8 mouse cellular contexts compared by ENCODE assay signal in genomic region chr9:44511935-44512716, GRCm38 (mm10). TPM values are rescaled to one million over a fixed set of nuclear protein-coding genes. Genes with fewer than 3 reads are reported as not detected.
A peak's percentile ranks its signal among the peaks of the same experiment; 100 is the strongest.
DNase-seq lines count a peak whose midpoint lies in the region; ATAC-seq and TF ChIP-seq lines count a peak whose summit lies in the region.

No protein-coding gene starts in this region.

- no peak for ATAC-seq in cerebellum, adult (ENCODE audit: insufficient number of reproducible peaks, low FRiP score, low TSS enrichment)
- no peak for ATAC-seq in limb, embryonic 13.5 days (ENCODE audit: low FRiP score, low read depth)

- no peak overlapping the region for H3K9ac ChIP-seq in limb, embryonic 13.5 days

- no peaks in the 10 kb centered on the region for H3K9me3 ChIP-seq in limb, embryonic 13.5 days
- H3K9me3 ChIP-seq in limb, embryonic 10.5 days (replicated peaks), result no peaks in the 10 kb centered on the region

- DNase-seq in cerebellum, adult 9-10 months, result peak; percentile 45
- no peak for DNase-seq in limb, embryonic 10.5 days (ENCODE audit: low spot score)
- DNase-seq in cerebellum, postnatal 14 days, result peak; percentile 35 to 44
- DNase-seq in lung, postnatal 4 days, result peak; percentile 49 to 51
- no peak for DNase-seq in right cerebral cortex, postnatal 25 days
- no peak for DNase-seq in left cerebral cortex, adult 2 months (ENCODE audit: extremely low spot score in 1 of 2, low spot score in 2 of 2)

- TF ChIP-seq CTCF in left cerebral cortex, adult 2 months (IDR thresholded peaks at IDR 0.05), result no peak

- H3K4me1 ChIP-seq in limb, embryonic 13.5 days, result peaks cover 52% of the 10 kb centered on the region
- H3K4me1 ChIP-seq in limb, embryonic 10.5 days, result peaks cover 43% of the 10 kb centered on the region

- no peak overlapping the region for H3K4me3 ChIP-seq in limb, embryonic 13.5 days
- no peak overlapping the region for H3K4me3 ChIP-seq in limb, embryonic 10.5 days
- no peak overlapping the region for H3K4me3 ChIP-seq in left cerebral cortex, adult 2 months

- 0 out of 2 replicates have a peak, but pooled peaks cover 3% of the 10 kb centered on the region for H3K27me3 ChIP-seq in limb, embryonic 13.5 days
- H3K27me3 ChIP-seq in limb, embryonic 10.5 days (ENCODE audit: low read depth, poor library complexity, severe bottlenecking), result peaks cover 19% of the 10 kb centered on the region

- H3K4me2 ChIP-seq in limb, embryonic 13.5 days (replicated peaks), result no peak overlapping the region

- WGBS in limb, embryonic 13.5 days, result 66% methylated on average over 9 of the region's 9 CpGs
- WGBS in limb, embryonic 10.5 days, result 82% methylated on average over 9 of the region's 9 CpGs

- peak overlapping the region; percentile 74; the same call in 1 of the 2 replicates for H3K27ac ChIP-seq in limb, embryonic 13.5 days
- no peak overlapping the region for H3K27ac ChIP-seq in limb, embryonic 10.5 days
- no peak overlapping the region for H3K27ac ChIP-seq in left cerebral cortex, adult 2 months

- intact Hi-C loops in left cerebral cortex, adult 2 months (cut with DNase I), result loop anchor here (2.0 kb wide), 1 partner anchor 93 kb away; the partner anchor contains the start of gene Ddx6

- peaks cover 25% of the 10 kb centered on the region for H3K36me3 ChIP-seq in limb, embryonic 13.5 days
- peaks cover 26% of the 10 kb centered on the region for H3K36me3 ChIP-seq in limb, embryonic 10.5 days

RNA-seq across cellular contexts. Expression of gene Bcl9l, which starts 29.5 kb away (rescaled TPM):
- polyA plus RNA-seq in limb, embryonic 13.5 days (2015; fragmentation: Nextera tagmentation; extraction: Ambion mirVana), result 14.5 and 15.0 TPM in 2 replicates
- 9.0 and 12.1 TPM in 2 replicates for polyA plus RNA-seq in limb, embryonic 10.5 days (2016; fragmentation: Nextera tagmentation; extraction: Ambion mirVana)
- 10 to 100 TPM; 58.6 to 63.4 TPM for total RNA-seq in left cerebral cortex, adult 2 months (2021)

RNA-seq across cellular contexts. Expression of gene Cxcr5, which starts 49.6 kb away (rescaled TPM):
- polyA plus RNA-seq in limb, embryonic 13.5 days (2015; fragmentation: Nextera tagmentation; extraction: Ambion mirVana), result 0.09 TPM in 1 of 2 replicates, not detected in the other
- polyA plus RNA-seq in limb, embryonic 10.5 days (2016; fragmentation: Nextera tagmentation; extraction: Ambion mirVana), result not detected in 2 replicates
- not detected for total RNA-seq in left cerebral cortex, adult 2 months (2021)

RNA-seq across cellular contexts. Expression of gene Upk2, which starts 57.4 kb away (rescaled TPM):
- 0.31 and 0.36 TPM in 2 replicates for polyA plus RNA-seq in limb, embryonic 13.5 days (2015; fragmentation: Nextera tagmentation; extraction: Ambion mirVana)
- polyA plus RNA-seq in limb, embryonic 10.5 days (2016; fragmentation: Nextera tagmentation; extraction: Ambion mirVana), result 0.36 TPM in 1 of 2 replicates, not detected in the other
- total RNA-seq in left cerebral cortex, adult 2 months (2021), result not detected

Comparison
In these comparisons a context has a peak if more than half of its experiments do, and no peak if none do; other contexts are left out.
1. DNase-seq: peak in cerebellum, adult 9-10 months (single experiment), cerebellum, postnatal 14 days (2 of 2) and lung, postnatal 4 days (2 of 2); none in limb, embryonic 10.5 days (single experiment), right cerebral cortex, postnatal 25 days (single experiment) and left cerebral cortex, adult 2 months (0 of 2).